Comparison of ENCODE assay signal across 22 mouse cellular contexts in genomic region chr12:45044581-45044980, GRCm38 (mm10). TPM values are rescaled to one million over a fixed set of nuclear protein-coding genes. Genes with fewer than 3 reads are reported as not detected.
DNase-seq lines count a peak whose midpoint lies in the region; ATAC-seq and TF ChIP-seq lines count a peak whose summit lies in the region.
"Had no signal": no experiment of that assay in that cellular context is flagged by ENCODE, and none has a peak within 500 bp of the region (broad histone marks: within the 10 kb centered on the region; RNA-seq: fewer than 3 reads in every experiment).

No protein-coding gene starts in this region.

- H3K27ac ChIP-seq in heart, adult 2 months, result peak overlapping the region; percentile 2; the same call in 1 of the 2 replicates
- peak overlapping the region; percentile 70 for H3K27ac ChIP-seq in layer of hippocampus, adult 2 months
- no peak overlapping the region for H3K27ac ChIP-seq in lung, embryonic 16.5 days (ENCODE audit: low read length)
- H3K27ac ChIP-seq: embryonic facial prominence, embryonic 10.5 days; embryonic facial prominence, embryonic 12.5 days; forebrain, embryonic 13.5 days; forebrain, embryonic 15.5 days had no signal

- peaks cover 6% of the 10 kb centered on the region for H3K36me3 ChIP-seq in heart, adult 2 months (ENCODE audit: control insufficient read depth, insufficient read depth, low read length)
- H3K36me3 ChIP-seq in lung, embryonic 16.5 days (ENCODE audit: control insufficient read depth, insufficient read depth, low read length), result no peaks in the 10 kb centered on the region
- H3K36me3 ChIP-seq: embryonic facial prominence, embryonic 10.5 days; embryonic facial prominence, embryonic 12.5 days; forebrain, embryonic 15.5 days had no signal

- H3K4me2 ChIP-seq in lung, embryonic 16.5 days (ENCODE audit: low read depth, low read length), result no peak overlapping the region
- H3K4me2 ChIP-seq: embryonic facial prominence, embryonic 12.5 days; forebrain, embryonic 13.5 days; forebrain, embryonic 15.5 days had no signal

- WGBS in heart, adult 2 months, result 32% methylated on average over 1 of the region's 1 CpGs
- 26% methylated on average over 1 of the region's 1 CpGs for WGBS in lung, embryonic 16.5 days

- no peak for TF ChIP-seq POLR2A in heart, adult 2 months (IDR thresholded peaks at IDR 0.05; ENCODE audit: insufficient read depth, low read depth, low read length)

- H3K27me3 ChIP-seq in heart, adult 2 months (ENCODE audit: control insufficient read depth, insufficient read depth, low read length), result no peaks in the 10 kb centered on the region
- H3K27me3 ChIP-seq in lung, embryonic 16.5 days (ENCODE audit: control insufficient read depth, insufficient read depth, low read depth, low read length), result no peaks in the 10 kb centered on the region
- H3K27me3 ChIP-seq: embryonic facial prominence, embryonic 12.5 days; forebrain, embryonic 13.5 days; forebrain, embryonic 15.5 days; Patski had no signal

- H3K9me3 ChIP-seq in lung, embryonic 16.5 days (ENCODE audit: control insufficient read depth, low read length), result no peaks in the 10 kb centered on the region
- H3K9me3 ChIP-seq: embryonic facial prominence, embryonic 10.5 days; embryonic facial prominence, embryonic 12.5 days; forebrain, embryonic 13.5 days; forebrain, embryonic 15.5 days had no signal

- TF ChIP-seq CTCF in heart, adult 2 months (IDR thresholded peaks at IDR 0.05), result no peak
- TF ChIP-seq CTCF in layer of hippocampus, adult 2 months (conservative IDR thresholded peaks at IDR 0.05), result no peak

- H3K4me1 ChIP-seq in heart, adult 2 months (ENCODE audit: control insufficient read depth, insufficient read depth, low read length), result peaks cover 11% of the 10 kb centered on the region
- H3K4me1 ChIP-seq in lung, embryonic 16.5 days (replicated peaks; ENCODE audit: control insufficient read depth, insufficient read depth, low read length), result peaks cover 2% of the 10 kb centered on the region; the same call in 1 of the 2 replicates
- H3K4me1 ChIP-seq: forebrain, embryonic 15.5 days had no signal

- peak; percentile 44; the same call in 1 of the 2 replicates for ATAC-seq in lung, embryonic 16.5 days (ENCODE audit: low read depth)
- ATAC-seq: activated CD4-positive, CD25-positive, alpha-beta regulatory T cell, adult 4 months; forebrain, embryonic 13.5 days; forebrain, embryonic 15.5 days; Patski had no signal

- no peak overlapping the region for H3K4me3 ChIP-seq in heart, adult 2 months
- H3K4me3 ChIP-seq in layer of hippocampus, adult 2 months, result no peak overlapping the region
- no peak overlapping the region for H3K4me3 ChIP-seq in lung, embryonic 16.5 days (ENCODE audit: low read length)
- H3K4me3 ChIP-seq: embryonic facial prominence, embryonic 10.5 days; embryonic facial prominence, embryonic 12.5 days; forebrain, embryonic 13.5 days; forebrain, embryonic 15.5 days had no signal

- H3K79me2 ChIP-seq in heart, adult 2 months (replicated peaks; ENCODE audit: control insufficient read depth, insufficient read depth, low read length), result 0 out of 2 replicates have a peak, but pooled peaks cover 2% of the 10 kb centered on the region

- TF ChIP-seq EP300 in heart, adult 2 months (IDR thresholded peaks at IDR 0.05; ENCODE audit: insufficient read depth, low read depth, low read length), result no peak

- DNase-seq in heart, adult 2 months, result no peak
- no peak for DNase-seq in heart, postnatal 14 days
- DNase-seq in layer of hippocampus, adult 2 months (ENCODE audit: low spot score in 2 of 2), result no peak
- DNase-seq in layer of hippocampus, postnatal 10 days (ENCODE audit: low spot score in 2 of 2), result no peak
- no peak for DNase-seq in lung, adult 18-20 months
- no peak for DNase-seq in natural killer cell, adult 2 months (ENCODE audit: low spot score in 2 of 2)
- DNase-seq: adrenal gland, adult 8-10 months; adrenal gland, postnatal 14 days; adrenal gland, postnatal 36 days; cerebellum, adult 11-12 months; cerebellum, adult 2 months; cerebellum, adult 9-10 months; cerebellum, postnatal 10 days; cerebellum, postnatal 25 days had no signal

- intact Hi-C loops in heart, adult 2 months (cut with DNase I), result no loop called here
- intact Hi-C loops in heart, postnatal 14 days (cut with DNase I), result no loop called here

- H3K9ac ChIP-seq in heart, adult 2 months (ENCODE audit: low read depth, low read length), result no peak overlapping the region
- no peak overlapping the region for H3K9ac ChIP-seq in lung, embryonic 16.5 days (ENCODE audit: low read length)
- H3K9ac ChIP-seq: embryonic facial prominence, embryonic 12.5 days; forebrain, embryonic 13.5 days; forebrain, embryonic 15.5 days had no signal

RNA-seq across cellular contexts. Expression of gene Stxbp6, which starts 29.9 kb away (rescaled TPM):
- total RNA-seq in heart, adult 2 months (2021), result 1 to 10 TPM; 5.1 to 9.2 TPM
- 7.9 and 17.3 TPM in 2 replicates for polyA plus RNA-seq in heart, adult 2 months (2012; rRNA removed)
- total RNA-seq in heart, postnatal 14 days (2021), result 10 to 100 TPM; 15.8 to 16.5 TPM
- 100 to 1,000 TPM in 1 of 2 experiments, 10 to 100 TPM in 1; 83.6 to 100 TPM for total RNA-seq in layer of hippocampus, adult 2 months (2021)
- total RNA-seq in layer of hippocampus, postnatal 10 days (2021), result 10 to 100 TPM; 32.1 to 38.9 TPM
- polyA plus RNA-seq in lung, embryonic 16.5 days (2015; fragmentation: Nextera tagmentation; extraction: Ambion mirVana), result 14.2 and 16.9 TPM in 2 replicates
- total RNA-seq: MEL had no signal
- polyA plus RNA-seq: activated CD4-positive, CD25-positive, alpha-beta regulatory T cell, adult 4 months had no signal
